Mouse (Mus musculus) regulatory T cell (primary cell): ENCODE data around the gene Lrrc4c.

Experiments used
- in situ Hi-C: fragments of 300-600 bp; cut with MboI, MseI; formaldehyde crosslinking; loops from one replicate; pipeline ENCODE4 v1.15.1; 2025; ENCODE audit warnings: high pct_unique_total_duplicates

The Lrrc4c gene

DNA sequence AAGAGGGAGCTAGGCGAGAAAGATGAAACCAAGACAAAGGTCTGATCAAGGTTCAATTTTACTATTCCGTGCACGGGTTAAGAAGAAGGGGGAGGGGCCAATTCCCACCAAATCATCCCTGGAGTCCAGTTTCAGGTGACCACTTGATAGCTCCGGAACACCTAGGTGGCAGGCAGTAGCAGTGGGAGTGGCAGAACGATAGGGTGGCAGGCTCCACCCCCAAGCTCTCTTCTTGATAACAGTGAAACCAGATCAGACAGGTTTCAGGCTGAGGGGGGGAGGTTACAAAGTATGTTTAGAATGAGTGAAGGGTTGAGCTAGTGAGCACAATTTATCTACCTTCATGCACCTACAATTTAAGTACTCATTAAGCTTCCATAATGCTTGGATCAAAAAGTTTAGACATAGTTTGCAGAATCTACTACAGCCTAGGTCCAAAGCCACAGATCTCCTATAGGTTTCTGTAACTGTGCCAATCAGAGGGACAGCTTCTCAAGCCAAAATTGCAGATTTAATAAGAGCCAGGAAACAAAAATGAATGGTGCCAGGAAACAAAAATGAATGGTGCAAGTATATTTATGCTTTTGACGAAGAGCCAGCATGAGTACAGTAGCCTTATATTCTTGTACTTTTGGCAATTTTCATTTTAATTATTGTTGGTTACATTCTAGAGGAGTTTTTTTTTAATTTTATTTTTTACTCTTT is 478.9 kb downstream of the Lrrc4c start:
- in situ Hi-C loops = no loop called here

- in situ Hi-C loops = no loop called here
These were observed 532.9 kb downstream of the Lrrc4c start for GRCm38 (mm10) chr2:96850839-96851396.

DNA sequence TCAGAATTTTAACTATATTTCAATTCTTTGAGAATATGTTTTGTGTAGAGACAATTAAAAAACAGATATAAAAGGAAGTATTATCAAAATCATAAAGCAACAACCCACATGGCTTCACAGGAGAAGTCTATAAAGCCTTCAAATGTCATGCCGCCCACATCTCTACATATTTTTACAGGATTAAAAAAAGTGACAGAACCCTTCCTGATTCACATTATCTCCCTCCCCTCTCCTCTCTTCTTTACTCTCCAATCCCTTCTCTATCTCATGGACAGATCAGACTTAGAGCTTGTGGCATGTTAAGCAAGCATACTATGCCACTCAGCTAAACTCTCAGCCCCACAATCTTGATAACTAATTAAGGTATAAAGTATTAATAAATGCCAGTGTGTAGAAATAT is 535.8 kb downstream of the Lrrc4c start:
- in situ Hi-C loops = no loop called here

- in situ Hi-C loops = no loop called here
These were observed 558.1 kb downstream of the Lrrc4c start for GRCm38 (mm10) chr2:96876062-96876461.

GRCm38 (mm10) chr2:96949531-96949930 is 631.6 kb downstream of the Lrrc4c start:
- in situ Hi-C loops = no loop called here

DNA sequence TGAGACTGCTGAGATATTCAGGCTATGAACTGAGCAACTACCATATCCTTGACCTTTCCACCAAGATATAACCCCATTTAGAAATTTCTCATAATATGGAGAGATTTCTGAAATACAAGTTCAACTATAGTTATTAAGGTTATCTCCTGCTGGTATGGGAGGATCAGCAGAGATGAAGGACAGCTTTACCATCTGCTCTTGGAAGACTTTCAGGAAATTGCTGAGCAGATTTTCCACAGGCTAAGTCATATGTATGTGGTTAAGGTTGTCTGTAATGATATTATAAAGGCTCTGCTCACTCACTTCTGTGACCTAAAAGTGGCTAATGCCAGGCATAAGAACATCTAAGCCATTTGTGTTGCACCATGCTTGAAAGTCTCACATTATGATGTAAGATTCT is 681.6 kb downstream of the Lrrc4c start:
- in situ Hi-C loops = loop anchor here (10.0 kb wide), 1 partner anchor 955 kb away; no protein-coding TSS in a partner anchor

- in situ Hi-C loops = no loop called here
These were observed 700.4 kb downstream of the Lrrc4c start for GRCm38 (mm10) chr2:97018319-97018718.

DNA sequence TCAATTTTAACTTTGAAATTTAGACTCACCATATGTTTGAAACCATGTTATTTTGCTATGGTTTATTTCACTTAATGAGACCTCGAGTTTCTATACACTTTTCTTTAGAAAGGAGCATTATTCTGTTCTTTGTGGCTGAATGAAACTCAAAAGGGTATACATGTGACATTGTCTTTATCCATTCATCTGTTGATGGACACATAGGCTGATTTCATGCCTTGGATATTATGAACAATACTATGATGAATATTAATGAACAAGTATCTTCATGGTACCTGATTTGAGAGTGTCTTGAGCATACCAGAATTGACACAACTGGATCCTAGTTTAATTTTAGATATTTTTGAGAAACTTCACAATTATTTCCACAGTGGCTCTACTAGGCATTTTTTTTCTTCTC is 709.0 kb downstream of the Lrrc4c start:
- in situ Hi-C loops = no loop called here

GRCm38 (mm10) chr2:97027585-97027984 is 709.6 kb downstream of the Lrrc4c start:
- in situ Hi-C loops = no loop called here

DNA sequence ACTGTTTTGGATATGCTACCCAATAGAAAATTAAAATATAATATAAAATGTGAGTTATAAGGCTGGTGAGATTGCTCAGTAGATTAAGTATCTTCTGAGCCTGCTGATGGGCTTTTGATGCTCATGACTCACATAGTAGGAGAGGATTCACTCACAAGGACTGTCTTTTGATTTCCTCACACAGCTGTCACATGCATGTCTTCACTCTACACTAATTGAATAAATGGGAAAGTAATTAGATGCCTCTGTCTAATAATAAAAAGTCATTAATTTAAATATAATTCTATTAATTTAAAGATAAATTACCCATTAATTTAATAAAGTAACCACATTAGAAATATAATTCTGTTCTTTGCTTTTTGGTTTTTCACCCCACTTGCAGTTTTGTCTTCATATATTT is 718.4 kb downstream of the Lrrc4c start:
- in situ Hi-C loops = no loop called here

DNA sequence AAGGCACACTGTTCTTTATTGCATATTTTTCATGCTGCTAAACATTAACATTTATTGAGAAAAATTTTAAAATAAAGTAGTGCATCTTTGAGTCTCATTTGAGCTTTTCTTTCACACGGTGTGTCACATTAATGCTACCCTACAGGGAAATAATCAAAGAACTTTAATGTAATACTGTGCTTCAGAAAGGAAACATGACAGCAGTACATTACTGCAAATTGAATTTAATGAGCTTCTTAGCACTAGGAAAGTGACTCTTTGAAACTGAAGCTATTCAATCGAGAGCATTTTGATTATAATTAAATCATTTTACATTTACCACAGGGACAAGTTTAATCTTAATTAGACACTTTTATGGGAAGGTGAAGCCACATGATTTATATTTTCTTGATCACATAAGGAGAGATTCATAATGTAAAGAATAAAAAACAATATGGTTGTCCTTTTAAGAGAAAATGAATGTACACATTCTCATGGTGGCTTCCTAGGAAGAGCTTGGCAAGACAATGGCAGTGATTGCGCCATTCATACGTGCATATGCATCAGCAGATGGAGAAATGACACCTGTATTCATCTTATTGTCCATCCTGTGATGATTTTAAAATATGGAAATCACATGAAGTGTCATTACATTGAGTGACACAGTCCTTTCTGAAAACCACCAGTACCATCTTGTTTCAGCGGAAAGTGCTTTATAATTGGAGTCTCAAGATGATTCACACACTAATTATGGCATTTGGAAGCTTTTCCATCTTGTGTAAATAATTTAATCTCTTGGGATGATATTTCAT is 719.2 kb downstream of the Lrrc4c start:
- in situ Hi-C loops = no loop called here

GRCm38 (mm10) chr2:97044016-97044415 is 726.0 kb downstream of the Lrrc4c start:
- in situ Hi-C loops = no loop called here

- in situ Hi-C loops = no loop called here
These were observed 727.7 kb downstream of the Lrrc4c start for GRCm38 (mm10) chr2:97045628-97046027.

- in situ Hi-C loops = no loop called here
These were observed 762.2 kb downstream of the Lrrc4c start for GRCm38 (mm10) chr2:97080156-97080555.

DNA sequence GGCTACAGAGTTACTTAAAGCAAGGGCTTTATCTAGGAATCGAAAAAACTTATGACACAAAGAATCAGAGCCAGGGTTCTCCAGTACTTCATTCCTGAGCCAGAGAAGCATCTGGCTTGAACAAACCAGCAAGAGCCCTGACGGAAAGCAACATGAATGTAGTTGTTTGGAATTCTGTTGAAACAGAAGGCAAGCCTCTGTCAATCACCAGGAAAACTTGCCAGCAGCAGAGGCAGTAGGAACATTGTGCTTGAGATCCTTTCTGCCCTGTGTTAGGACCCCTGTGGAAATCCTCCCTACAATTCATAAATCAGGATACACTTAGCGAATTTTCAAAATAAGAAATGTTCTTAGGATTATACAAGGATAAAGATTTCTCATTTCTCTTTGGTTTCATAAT is 780.0 kb downstream of the Lrrc4c start:
- in situ Hi-C loops = no loop called here

DNA sequence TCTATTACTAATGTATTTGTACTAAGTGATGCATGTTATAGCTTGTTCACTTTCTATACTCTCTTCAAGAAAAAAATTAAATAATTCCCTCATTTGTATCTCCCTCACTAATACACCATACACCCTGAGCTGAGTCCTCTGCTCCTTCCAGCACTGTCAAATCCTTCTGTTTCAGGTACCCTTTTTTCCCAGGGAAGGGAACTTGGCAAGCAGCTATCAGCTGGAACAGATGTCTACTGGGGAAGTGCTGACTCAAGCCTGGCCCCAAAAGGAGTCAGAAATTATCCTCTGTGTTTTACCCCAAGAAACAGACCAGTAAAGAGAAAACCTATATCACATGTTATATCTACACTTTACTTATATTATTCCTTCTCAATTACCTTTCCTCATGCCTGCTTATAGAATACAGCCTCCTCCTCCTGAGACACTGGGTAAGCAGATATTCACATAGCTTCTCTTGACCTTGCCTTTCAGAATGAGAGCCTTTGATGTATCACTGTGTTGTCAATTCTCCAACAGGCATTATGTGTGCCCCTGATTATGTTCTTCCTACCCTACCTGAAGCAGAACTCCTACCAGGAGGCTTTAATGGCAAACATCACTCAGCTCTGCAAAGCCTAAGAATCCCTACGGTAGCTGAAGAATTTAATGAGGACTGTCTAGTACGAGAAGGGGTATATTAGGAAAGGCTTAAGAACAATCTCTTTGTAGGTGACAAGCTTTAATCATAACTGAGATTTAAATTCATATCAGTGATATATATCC is 785.6 kb downstream of the Lrrc4c start:
- in situ Hi-C loops = no loop called here

- in situ Hi-C loops = no loop called here
These were observed 806.3 kb downstream of the Lrrc4c start for GRCm38 (mm10) chr2:97124246-97124645.

DNA sequence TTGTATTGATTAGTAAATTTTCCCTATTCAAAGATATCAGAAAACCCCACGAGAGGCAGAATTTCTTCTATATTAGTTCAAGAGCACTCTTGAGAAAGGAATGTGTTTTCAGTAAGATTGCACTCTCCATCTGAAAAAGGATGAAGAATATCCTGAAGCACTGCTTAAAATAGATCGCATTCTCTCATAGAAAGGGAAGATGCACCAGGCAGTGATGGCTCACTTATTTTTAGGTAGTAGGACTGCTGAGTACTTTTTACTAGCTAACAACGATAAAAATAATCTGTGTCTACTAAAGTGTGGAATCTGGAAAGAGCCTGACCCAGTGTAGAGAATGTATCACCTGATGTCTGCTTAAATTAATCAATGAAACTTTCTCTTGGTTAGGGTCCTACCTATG is 820.5 kb downstream of the Lrrc4c start:
- in situ Hi-C loops = loop anchor here (10.0 kb wide), 1 partner anchor 804 kb away; no protein-coding TSS in a partner anchor

DNA sequence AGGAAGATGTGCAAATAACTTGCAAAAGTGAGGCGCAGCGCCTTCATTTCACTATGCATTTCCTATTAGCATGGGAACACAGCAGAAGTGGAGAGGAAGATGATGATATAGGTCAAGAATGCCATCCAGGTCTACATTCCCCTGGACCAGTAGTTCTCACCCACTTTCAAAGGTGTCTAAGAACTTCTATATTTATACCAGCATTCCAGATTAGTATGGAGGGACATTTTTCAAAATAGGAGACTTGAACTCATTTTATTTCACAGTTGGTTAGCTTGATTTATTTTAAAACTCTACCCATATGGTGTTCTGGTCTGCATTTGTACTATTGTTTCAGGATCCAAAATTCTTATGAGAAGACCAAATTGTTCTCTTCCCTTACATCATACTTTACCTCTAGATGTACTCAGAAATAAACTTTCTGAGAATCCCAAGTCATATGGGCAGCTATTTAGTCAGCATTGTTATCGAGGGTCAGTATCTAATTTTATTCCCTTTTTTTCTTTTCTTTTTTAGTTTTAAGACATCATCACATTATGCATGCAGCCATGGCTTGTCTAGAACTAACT is 833.7 kb downstream of the Lrrc4c start:
- in situ Hi-C loops = no loop called here

DNA sequence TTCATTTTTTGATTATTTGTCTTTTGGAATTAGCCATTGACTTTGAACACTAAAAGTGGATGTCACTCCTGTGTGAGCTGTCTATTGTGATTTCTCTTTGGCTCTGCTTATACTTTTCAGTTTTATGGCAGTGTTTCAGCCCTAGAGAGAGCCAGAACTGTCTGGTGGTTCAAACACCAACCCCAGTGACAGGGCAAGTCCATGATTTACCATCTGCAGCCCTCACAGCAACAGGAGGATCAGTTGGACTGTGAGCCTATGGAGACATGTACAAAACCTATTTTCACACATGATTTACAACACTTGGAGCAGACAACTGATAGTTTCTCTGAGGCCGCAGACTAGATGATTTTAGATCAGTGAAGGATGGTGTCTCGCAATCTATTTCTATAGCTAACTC is 847.8 kb downstream of the Lrrc4c start:
- in situ Hi-C loops = no loop called here

DNA sequence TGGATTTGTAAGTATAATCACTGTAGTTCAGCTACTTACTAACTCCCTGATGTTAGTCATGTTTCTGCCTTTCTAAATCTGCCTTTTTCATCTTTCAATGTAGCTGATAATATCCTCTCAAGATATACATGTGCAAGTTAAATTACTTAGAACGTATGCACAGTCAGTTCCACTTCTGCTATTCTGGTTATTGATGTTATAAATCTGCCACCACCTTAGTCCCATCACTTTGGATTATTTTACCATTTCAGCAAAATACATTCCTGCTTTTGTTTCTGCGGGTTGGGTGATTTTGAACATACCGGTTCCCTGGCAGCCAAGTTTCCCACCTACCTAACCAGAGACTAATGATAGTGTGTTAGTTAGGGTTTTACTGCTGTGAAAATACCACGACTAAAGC is 860.4 kb downstream of the Lrrc4c start:
- in situ Hi-C loops = no loop called here
